Mouse (Mus musculus) testis, adult 2 months (tissue): ENCODE measurements at regions not wholly inside any gene's neighbourhood (a gene's known extent, or its start where the extent isn't known, plus 50 kb on each side); places are given as distances from the start of the nearest gene placed in this dataset.

Experiments used
- H3K27ac ChIP-seq: fragments of 200-500 bp; 2 replicates; pipeline ENCODE4 v1.5.1; 2012; ENCODE audit warnings: low read depth, low read length; ENCODE audit not compliant: control insufficient read depth, insufficient read depth
- H3K27me3 ChIP-seq: fragments of 200-500 bp; 2 replicates; pipeline ENCODE4 v1.6.1; 2012; ENCODE audit warnings: mild to moderate bottlenecking, low read length, moderate library complexity; ENCODE audit not compliant: control insufficient read depth, insufficient read depth
- H3K36me3 ChIP-seq: fragments of 200-500 bp; 2 replicates; pipeline ENCODE4 v1.6.1; 2012; ENCODE audit warnings: mild to moderate bottlenecking, low read length; ENCODE audit not compliant: control insufficient read depth, insufficient read depth
- H3K4me1 ChIP-seq: fragments of 200-500 bp; 2 replicates; pipeline ENCODE4 v1.6.1; 2012; ENCODE audit warnings: low read length; ENCODE audit not compliant: control insufficient read depth, insufficient read depth
- H3K4me3 ChIP-seq: fragments of 200-500 bp; 2 replicates; pipeline ENCODE4 v1.5.1; 2012; ENCODE audit warnings: low read depth, mild to moderate bottlenecking, low read length, moderate library complexity, mixed read lengths; ENCODE audit not compliant: control insufficient read depth
- CTCF ChIP-seq: fragments of 200-500 bp; IDR thresholded peaks from 2 replicates; pipeline ENCODE4 v1.5.1; 2012; ENCODE audit warnings: low read depth, mild to moderate bottlenecking, inconsistent platforms, low read length, moderate library complexity; ENCODE audit not compliant: control insufficient read depth, insufficient read depth, insufficient replicate concordance
- POLR2A ChIP-seq: fragments of 200-500 bp; IDR thresholded peaks from 2 replicates; pipeline ENCODE4 v1.6.1; 2012; ENCODE audit warnings: low read depth, mild to moderate bottlenecking, inconsistent platforms, low read length, moderate library complexity; ENCODE audit not compliant: control insufficient read depth

DNA sequence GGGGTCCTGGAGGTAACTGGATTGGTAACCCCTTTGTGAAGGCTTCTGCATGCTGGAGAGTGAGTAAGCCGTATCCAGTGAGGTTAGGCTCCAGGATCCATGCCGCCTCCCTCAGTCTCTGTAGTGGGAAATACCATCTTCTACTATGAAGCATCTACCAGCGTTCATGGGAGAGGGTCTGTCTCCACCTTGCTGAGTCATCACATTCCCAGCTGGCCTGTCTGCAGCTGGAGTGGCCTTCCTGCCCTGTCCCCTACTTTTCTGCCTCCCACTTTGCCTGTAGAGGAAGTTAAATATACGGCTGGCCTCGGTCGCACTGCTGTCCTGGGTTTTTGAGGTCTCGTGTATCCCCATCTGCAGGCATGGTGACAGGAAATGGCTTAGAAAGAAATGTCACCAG, 78.0 kb upstream of the Sec14l1 start:
- no peak overlapping the region for H3K27ac ChIP-seq
- H3K36me3 ChIP-seq: no peaks in the 10 kb centered on the region
- no peak overlapping the region for H3K4me3 ChIP-seq
- TF ChIP-seq CTCF (no peak), POLR2A (no peak)
- H3K27me3 ChIP-seq: no peaks in the 10 kb centered on the region
- H3K4me1 ChIP-seq: peaks cover 4% of the 10 kb centered on the region; the same call in 1 of the 2 replicates

DNA sequence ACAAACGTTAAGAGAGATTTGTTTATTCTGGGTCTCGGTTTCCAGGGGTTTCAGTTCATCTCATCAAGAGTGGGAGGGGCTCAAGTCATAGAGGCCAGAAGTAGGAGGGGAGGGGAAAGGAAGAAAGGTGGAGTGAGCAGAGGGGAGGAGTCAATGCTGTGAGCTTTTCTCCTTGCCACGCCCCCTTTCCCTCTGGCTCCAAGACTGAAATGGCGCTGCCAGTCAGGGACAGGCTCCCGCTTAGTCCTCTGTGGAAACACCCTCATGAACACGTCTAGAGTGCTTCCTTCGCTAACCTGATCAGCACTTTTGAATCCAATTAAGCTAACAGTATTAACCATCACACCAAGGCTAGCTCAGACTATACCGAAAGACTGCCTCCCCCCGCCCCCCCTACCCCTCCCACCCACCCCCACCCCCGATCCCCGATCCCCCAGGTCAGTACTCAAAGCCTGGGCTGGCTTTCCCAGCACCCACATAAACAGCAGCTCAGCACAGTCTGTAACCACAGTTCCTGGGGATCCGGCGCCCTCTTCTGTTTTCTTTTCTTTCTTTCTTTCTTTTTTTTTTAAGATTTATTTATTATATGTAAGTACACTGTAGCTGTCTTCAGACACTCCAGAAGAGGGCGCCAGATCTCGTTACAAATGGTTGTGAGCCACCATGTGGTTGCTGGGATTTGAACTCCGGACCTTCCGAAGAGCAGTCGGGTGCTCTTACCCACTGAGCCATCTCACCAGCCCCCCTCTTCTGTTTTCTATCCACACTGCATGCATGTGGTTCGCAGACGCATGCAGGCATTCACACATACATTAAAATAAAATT, 76.5 kb upstream of the Sec14l1 start:
- TF ChIP-seq POLR2A (no peak), CTCF (no peak)
- H3K27ac ChIP-seq: no peak overlapping the region
- no peaks in the 10 kb centered on the region for H3K36me3 ChIP-seq
- peaks cover 4% of the 10 kb centered on the region; the same call in 1 of the 2 replicates for H3K4me1 ChIP-seq
- no peaks in the 10 kb centered on the region for H3K27me3 ChIP-seq
- H3K4me3 ChIP-seq: peak overlapping the region; percentile 11; the same call in 1 of the 2 replicates

DNA sequence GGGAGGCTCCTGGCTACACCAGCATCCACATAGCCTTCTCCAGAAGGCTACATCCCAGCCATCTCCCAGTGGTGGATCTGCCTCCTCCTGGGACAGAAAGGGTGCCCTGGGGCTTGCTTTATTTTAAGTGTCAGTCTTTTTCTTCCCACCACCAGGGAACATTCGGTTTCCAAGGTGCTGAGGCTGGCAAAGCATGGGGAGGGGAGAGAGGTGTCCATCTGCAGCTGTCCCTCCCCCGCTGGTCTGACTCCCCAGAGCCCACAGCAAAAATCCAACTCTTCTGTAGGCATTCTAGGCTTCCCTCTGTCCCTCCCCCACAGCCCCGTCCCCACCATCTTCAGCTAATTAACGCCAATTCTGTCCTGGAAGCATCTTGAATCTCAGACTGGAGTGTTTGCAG, 74.1 kb upstream of the Sec14l1 start:
- H3K27ac ChIP-seq: no peak overlapping the region
- H3K4me1 ChIP-seq: peaks cover 4% of the 10 kb centered on the region; the same call in 1 of the 2 replicates
- TF ChIP-seq CTCF (no peak), POLR2A (no peak)
- no peaks in the 10 kb centered on the region for H3K36me3 ChIP-seq
- H3K27me3 ChIP-seq: no peaks in the 10 kb centered on the region
- no peak overlapping the region for H3K4me3 ChIP-seq

DNA sequence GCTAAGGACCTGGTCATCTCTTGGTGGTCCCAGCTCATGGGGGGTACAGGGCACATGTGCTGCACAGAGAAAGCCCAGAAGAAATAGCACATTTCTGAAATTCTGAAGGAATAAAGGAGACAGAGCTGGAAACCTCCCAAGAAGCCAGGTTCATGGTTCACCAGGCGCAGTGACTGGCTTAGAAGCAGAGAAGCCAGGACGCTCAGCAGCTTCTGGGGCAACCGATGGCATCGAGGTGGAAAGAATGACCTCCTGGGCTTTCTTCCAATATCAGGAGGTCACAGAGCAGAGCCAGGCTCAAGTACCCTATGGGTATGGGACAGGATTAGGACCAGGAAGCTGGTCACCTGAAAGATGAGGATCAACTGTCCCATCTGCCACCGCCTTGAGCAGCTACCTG, 72.6 kb upstream of the Sec14l1 start:
- TF ChIP-seq CTCF (no peak), POLR2A (no peak)
- Histone ChIP-seq H3K27ac (no peak overlapping the region), H3K4me3 (no peak overlapping the region), H3K36me3 (no peaks in the 10 kb centered on the region), H3K27me3 (no peaks in the 10 kb centered on the region), H3K4me1 (peaks cover 7% of the 10 kb centered on the region; the same call in 1 of the 2 replicates)

DNA sequence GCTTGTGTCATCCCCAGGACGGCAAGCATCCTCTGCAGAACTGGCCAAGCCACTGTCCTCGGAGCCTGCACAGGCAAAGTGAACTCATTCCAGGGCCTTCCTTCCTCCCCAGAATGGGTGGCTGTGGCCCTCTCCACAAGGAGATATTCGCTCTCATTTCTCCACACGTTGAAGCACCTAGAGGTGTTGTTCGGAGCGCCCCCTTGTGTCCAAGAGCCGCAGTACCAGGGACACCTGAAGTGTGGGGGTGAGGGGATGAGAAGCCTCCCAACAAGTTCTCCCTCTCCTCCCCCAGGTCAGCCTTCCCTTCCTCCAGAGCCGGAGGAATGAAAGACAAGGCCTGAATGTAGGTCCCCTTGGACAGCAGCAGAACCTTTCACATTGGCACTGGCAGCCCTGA, 71.4 kb upstream of the Sec14l1 start:
- Histone ChIP-seq H3K36me3 (no peaks in the 10 kb centered on the region), H3K4me3 (no peak overlapping the region), H3K27ac (no peak overlapping the region), H3K27me3 (no peaks in the 10 kb centered on the region), H3K4me1 (peaks cover 4% of the 10 kb centered on the region; the same call in 1 of the 2 replicates)
- TF ChIP-seq POLR2A (no peak), CTCF (peak; percentile 70)

DNA sequence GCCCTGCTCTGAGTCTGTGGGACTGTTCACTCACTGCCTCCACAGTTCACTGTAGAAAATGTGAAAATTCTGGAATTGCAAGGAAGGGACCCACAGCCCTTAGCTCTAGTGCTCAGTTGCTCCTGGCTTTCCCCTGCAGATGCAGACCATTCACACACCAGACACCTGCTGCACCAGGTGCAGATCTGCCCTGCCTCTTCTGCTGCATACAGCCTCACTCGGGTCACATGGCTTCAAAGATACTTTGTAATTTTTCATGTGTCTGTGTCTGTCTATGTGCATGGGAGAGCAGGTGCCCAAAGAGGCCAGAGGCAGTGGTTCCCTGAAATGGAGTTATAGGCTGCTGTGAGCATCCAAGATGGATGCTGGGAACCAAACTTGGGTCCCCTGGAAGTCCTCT, 70.2 kb upstream of the Sec14l1 start:
- Histone ChIP-seq H3K36me3 (no peaks in the 10 kb centered on the region), H3K4me3 (no peak overlapping the region), H3K27me3 (no peaks in the 10 kb centered on the region), H3K4me1 (peaks cover 4% of the 10 kb centered on the region; the same call in 1 of the 2 replicates), H3K27ac (no peak overlapping the region)
- TF ChIP-seq POLR2A: no peak
- TF ChIP-seq CTCF: no peak

DNA sequence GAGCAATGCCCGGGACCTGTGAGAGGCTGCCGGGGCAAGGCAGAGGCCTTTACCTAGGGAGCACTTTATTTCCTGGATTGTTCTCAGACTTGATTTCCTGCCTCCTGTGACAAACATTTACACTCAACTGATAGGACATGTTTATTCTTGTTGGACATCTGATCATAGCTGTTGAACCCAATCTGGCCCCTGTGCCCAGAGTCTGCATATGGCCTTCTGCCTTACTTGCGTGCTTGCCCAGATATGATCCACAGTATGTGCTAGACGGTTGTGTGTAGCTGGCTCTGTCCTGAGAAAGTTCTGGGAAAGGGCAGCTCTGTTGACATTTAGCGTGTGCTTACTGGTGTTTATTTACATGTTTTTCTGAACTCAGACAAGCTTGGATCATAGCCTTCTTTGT, 68.3 kb upstream of the Sec14l1 start:
- Histone ChIP-seq H3K36me3 (no peaks in the 10 kb centered on the region), H3K4me1 (peaks cover 4% of the 10 kb centered on the region; the same call in 1 of the 2 replicates), H3K27ac (no peak overlapping the region), H3K27me3 (no peaks in the 10 kb centered on the region), H3K4me3 (no peak overlapping the region)
- TF ChIP-seq POLR2A: no peak
- TF ChIP-seq CTCF: no peak
